Mouse (Mus musculus) neutrophil, adult 5-6 weeks (primary cell): ENCODE results near the gene 2310050C09Rik. TPM values are rescaled to one million over a fixed set of nuclear protein-coding genes. Genes with fewer than 3 reads are reported as not detected.

Experiments used
- ATAC-seq: fragments of 151-379, 151-347 bp; 2 replicates; pipeline ENCODE4 v1.8.0; 2017; ENCODE audit warnings: mild to moderate bottlenecking, moderate TSS enrichment; ENCODE audit not compliant: insufficient number of reproducible peaks, poor library complexity, low FRiP score, severe bottlenecking; ENCODE audit errors: extremely low read depth
- total RNA-seq: library from RNA; stranded (forward); fragments of 200-1000 nt; gene quantifications from 2 replicates; pipeline ENCODE4 v1.2.3, GENCODE M21; 2017

The 2310050C09Rik gene
- total RNA-seq, result not detected in 2 replicates

- no peak for ATAC-seq
Observed at GRCm38 (mm10) chr3:92870116-92870515, at the start of gene 2310050C09Rik. Gene 2310050C09Rik, minus strand, starts transcription at chr3:92870216.

- no peak for ATAC-seq
Observed at GRCm38 (mm10) chr3:92907571-92907970, 37.6 kb upstream of the 2310050C09Rik start.

GRCm38 (mm10) chr3:92905182-92905581 lies 35.2 kb upstream of the 2310050C09Rik start:
- no peak for ATAC-seq

GRCm38 (mm10) chr3:92903640-92904039 lies 33.6 kb upstream of the 2310050C09Rik start:
- no peak for ATAC-seq

GRCm38 (mm10) chr3:92902992-92903391 lies 33.0 kb upstream of the 2310050C09Rik start:
- no peak for ATAC-seq

- ATAC-seq, result no peak
Observed at GRCm38 (mm10) chr3:92894489-92894888, 24.5 kb upstream of the 2310050C09Rik start.

- no peak for ATAC-seq
Observed at GRCm38 (mm10) chr3:92894063-92894462, 24.0 kb upstream of the 2310050C09Rik start.

GRCm38 (mm10) chr3:92874180-92874579 lies 4.2 kb upstream of the 2310050C09Rik start:
- ATAC-seq, result no peak

- ATAC-seq, result no peak
Observed at GRCm38 (mm10) chr3:92851186-92851585, 18.8 kb downstream of the 2310050C09Rik start, which contains the start of gene Lce1l. Gene Lce1l, minus strand, starts transcription at chr3:92851286.

GRCm38 (mm10) chr3:92827108-92827507 lies 42.9 kb downstream of the 2310050C09Rik start, which contains the start of gene Kprp:
Gene Kprp, minus strand, starts transcription at chr3:92827247.
- no peak for ATAC-seq

- ATAC-seq, result no peak
Observed at GRCm38 (mm10) chr3:92825808-92826207, 44.2 kb downstream of the 2310050C09Rik start.

Other genes starting within 250 kb of the 2310050C09Rik start
- not detected in 2 replicates for gene Lce6a, start 248.6 kb downstream of the 2310050C09Rik start, total RNA-seq
- not detected in 2 replicates for gene Lce1a1, start 221.9 kb downstream of the 2310050C09Rik start, total RNA-seq
- gene Lce1b, start 213.3 kb downstream of the 2310050C09Rik start, total RNA-seq, result not detected in 2 replicates
- not detected in 2 replicates for gene Lce1a2, start 199.9 kb downstream of the 2310050C09Rik start, total RNA-seq
- not detected in 2 replicates for gene Lce1c, start 191.0 kb downstream of the 2310050C09Rik start, total RNA-seq
- gene Lce1d, start 183.0 kb downstream of the 2310050C09Rik start, total RNA-seq, result not detected in 2 replicates
- not detected in 2 replicates for gene Lce1e, start 161.1 kb downstream of the 2310050C09Rik start, total RNA-seq
- gene Lce1f, start 149.9 kb downstream of the 2310050C09Rik start, total RNA-seq, result not detected in 2 replicates
- not detected in 2 replicates for gene Gm38119, start 131.1 kb downstream of the 2310050C09Rik start, total RNA-seq
- not detected in 2 replicates for gene Lce1g, start 117.9 kb downstream of the 2310050C09Rik start, total RNA-seq
- not detected in 2 replicates for gene Lce1h, start 105.2 kb downstream of the 2310050C09Rik start, total RNA-seq
- gene Lce1i, start 91.3 kb downstream of the 2310050C09Rik start, total RNA-seq, result not detected in 2 replicates
- gene Lce1j, start 79.7 kb downstream of the 2310050C09Rik start, total RNA-seq, result not detected in 2 replicates
- gene Lce1k, start 62.3 kb downstream of the 2310050C09Rik start, total RNA-seq, result not detected in 2 replicates
- gene Kprp, start 43.0 kb downstream of the 2310050C09Rik start, total RNA-seq, result not detected in 2 replicates
- gene Lce1l, start 18.9 kb downstream of the 2310050C09Rik start, total RNA-seq, result not detected in 2 replicates
- not detected in 2 replicates for gene Lce3a, start 56.0 kb upstream of the 2310050C09Rik start, total RNA-seq
- gene Lce3b, start 62.8 kb upstream of the 2310050C09Rik start, total RNA-seq, result not detected in 2 replicates
- gene Lce3c, start 74.3 kb upstream of the 2310050C09Rik start, total RNA-seq, result not detected in 2 replicates
- gene Lce3d, start 87.2 kb upstream of the 2310050C09Rik start, total RNA-seq, result not detected in 2 replicates
- gene Lce3e, start 96.8 kb upstream of the 2310050C09Rik start, total RNA-seq, result not detected in 2 replicates
- not detected in 2 replicates for gene Lce3f, start 122.0 kb upstream of the 2310050C09Rik start, total RNA-seq
- not detected in 2 replicates for gene Crct1, start 145.5 kb upstream of the 2310050C09Rik start, total RNA-seq
- not detected in 2 replicates for gene Lce1m, start 148.8 kb upstream of the 2310050C09Rik start, total RNA-seq
- gene Gm4858, start 198.6 kb upstream of the 2310050C09Rik start, total RNA-seq, result 0.25 TPM in 1 of 2 replicates, not detected in the other